Mouse (Mus musculus) T-helper 17 cell (primary cell): ENCODE measurements around the gene Srebf2.
"Not testable (repeated sequence)": the region's sequence is repeated elsewhere in the genome, so short reads cannot be mapped to it uniquely, and the experiment has no call there.

Experiments used
- in situ Hi-C, 2 experiments: fragments of 300-600 bp; cut with MboI, MseI; formaldehyde crosslinking; loops; 1 replicate in 1 of 2; 2 replicates in 1 of 2; pipeline ENCODE4 v1.15.1; 2025; ENCODE audit warnings: high pct_unique_total_duplicates in 2 of 2

Srebf2 gene

GRCm38 (mm10) chr15:82146770-82147610, at the start of gene Srebf2:
Gene Srebf2 (plus strand): TSS chr15:82147181.
- in situ Hi-C loops = loop anchor here in 1 of 2 experiments (10.0 kb wide), 2 partner anchors 198 to 292 kb away; partner anchors contain the start of gene Tob2

- in situ Hi-C loops = loop anchor here in 1 of 2 experiments (5.0 kb wide), 1 partner anchor 40 kb away; the partner anchor contains the start of gene Mei1
Measured at GRCm38 (mm10) chr15:82106953-82107555, 39.9 kb upstream of the Srebf2 start.

GRCm38 (mm10) chr15:82120544-82120943, 26.4 kb upstream of the Srebf2 start:
- in situ Hi-C loops = no loop called here

- in situ Hi-C loops = not testable (repeated sequence)
Measured at GRCm38 (mm10) chr15:82126690-82127089, 20.3 kb upstream of the Srebf2 start.

- in situ Hi-C loops = no loop called here
Measured at GRCm38 (mm10) chr15:82127426-82128374, 19.3 kb upstream of the Srebf2 start, which contains the start of gene Ccdc134. Gene Ccdc134 (plus strand): TSS chr15:82127922.

GRCm38 (mm10) chr15:82128398-82128797, 18.6 kb upstream of the Srebf2 start:
- in situ Hi-C loops = no loop called here

GRCm38 (mm10) chr15:82130599-82130998, 16.4 kb upstream of the Srebf2 start:
- in situ Hi-C loops = loop anchor here in 1 of 2 experiments (5.0 to 10.0 kb wide), 2 partner anchors 97 to 276 kb away; partner anchors contain the start of gene Tob2

- in situ Hi-C loops = loop anchor here (5.0 to 10.0 kb wide), 2 partner anchors 92 to 281 kb away; partner anchors contain the start of gene Tob2 (in 1 of the 2)
Measured at GRCm38 (mm10) chr15:82135372-82135771, 11.6 kb upstream of the Srebf2 start.

- in situ Hi-C loops = loop anchor here (5.0 to 10.0 kb wide), 2 partner anchors 89 to 284 kb away; partner anchors contain the start of gene Tob2 (in 1 of the 2)
Measured at GRCm38 (mm10) chr15:82138565-82138964, 8.4 kb upstream of the Srebf2 start.

- in situ Hi-C loops = loop anchor here (5.0 to 10.0 kb wide), 2 partner anchors 88 to 284 kb away; partner anchors contain the start of gene Tob2 (in 1 of the 2)
Measured at GRCm38 (mm10) chr15:82139196-82139595, 7.8 kb upstream of the Srebf2 start.

GRCm38 (mm10) chr15:82140355-82140754, 6.6 kb upstream of the Srebf2 start:
- in situ Hi-C loops = loop anchor here (5.0 to 10.0 kb wide), 3 partner anchors 47 to 286 kb away; partner anchors contain the start of gene Tob2 (in 1 of the 2)

- in situ Hi-C loops = loop anchor here (5.0 to 10.0 kb wide), 3 partner anchors 43 to 289 kb away; partner anchors contain the start of gene Tob2 (in 1 of the 2)
Measured at GRCm38 (mm10) chr15:82144157-82144556, 2.8 kb upstream of the Srebf2 start.

GRCm38 (mm10) chr15:82145408-82145807, 1.6 kb upstream of the Srebf2 start:
- in situ Hi-C loops = loop anchor here in 1 of 2 experiments (10.0 kb wide), 2 partner anchors 199 to 291 kb away; partner anchors contain the start of gene Tob2

GRCm38 (mm10) chr15:82145851-82146769, 871 bp upstream of the Srebf2 start:
- in situ Hi-C loops = loop anchor here in 1 of 2 experiments (10.0 kb wide), 2 partner anchors 199 to 291 kb away; partner anchors contain the start of gene Tob2

GRCm38 (mm10) chr15:82147611-82148111, 680 bp downstream of the Srebf2 start:
- in situ Hi-C loops = loop anchor here in 1 of 2 experiments (10.0 kb wide), 2 partner anchors 197 to 293 kb away; partner anchors contain the start of gene Tob2

GRCm38 (mm10) chr15:82148510-82148911, 1.5 kb downstream of the Srebf2 start:
- in situ Hi-C loops = loop anchor here in 1 of 2 experiments (10.0 kb wide), 2 partner anchors 196 to 294 kb away; partner anchors contain the start of gene Tob2

- in situ Hi-C loops = no loop called here
Measured at GRCm38 (mm10) chr15:82150042-82150441, 3.1 kb downstream of the Srebf2 start.

- in situ Hi-C loops = no loop called here
Measured at GRCm38 (mm10) chr15:82151176-82151575, 4.2 kb downstream of the Srebf2 start.

GRCm38 (mm10) chr15:82152022-82152421, 5.0 kb downstream of the Srebf2 start:
- in situ Hi-C loops = no loop called here
